Mouse (Mus musculus) layer of hippocampus, adult 9-11 months (tissue): ENCODE measurements around the gene H1fnt.

Experiments
- DNase-seq: peaks from one replicate; pipeline ENCODE4 v3.0.0; 2022

H1fnt gene

GRCm38 (mm10) chr15:98257193-98257592, at the start of gene H1fnt:
H1fnt (minus strand) TSS chr15:98257293.
- DNase-seq = no peak

GRCm38 (mm10) chr15:98295628-98296551, 38.8 kb upstream of the H1fnt start, which contains the start of gene Zfp641:
Zfp641 (minus strand) TSS chr15:98296161.
- peak; percentile 20 for DNase-seq

GRCm38 (mm10) chr15:98293651-98294050, 36.6 kb upstream of the H1fnt start:
- DNase-seq = no peak

GRCm38 (mm10) chr15:98288566-98288965, 31.5 kb upstream of the H1fnt start:
- no peak for DNase-seq

- no peak for DNase-seq
These were observed 29.3 kb upstream of the H1fnt start for GRCm38 (mm10) chr15:98286418-98286817.

GRCm38 (mm10) chr15:98257776-98258175, 683 bp upstream of the H1fnt start:
- no peak for DNase-seq

- DNase-seq = no peak
These were observed 822 bp downstream of the H1fnt start for GRCm38 (mm10) chr15:98256271-98256670.

- no peak for DNase-seq
These were observed 21.7 kb downstream of the H1fnt start for GRCm38 (mm10) chr15:98235442-98235841.

- no peak for DNase-seq
These were observed 22.7 kb downstream of the H1fnt start, which contains the start of gene Olfr286 for GRCm38 (mm10) chr15:98234350-98234749. Olfr286 (minus strand) TSS chr15:98234450.

GRCm38 (mm10) chr15:98226096-98226495, 31.0 kb downstream of the H1fnt start:
- DNase-seq = no peak

GRCm38 (mm10) chr15:98225610-98226009, 31.5 kb downstream of the H1fnt start:
- no peak for DNase-seq

- no peak for DNase-seq
These were observed 34.7 kb downstream of the H1fnt start for GRCm38 (mm10) chr15:98222377-98222776.

GRCm38 (mm10) chr15:98220877-98221276, 36.2 kb downstream of the H1fnt start, which contains the start of the genes Gm44579 and Olfr287:
Gm44579 (minus strand) TSS chr15:98220977.
Olfr287 (minus strand) TSS chr15:98221056.
- DNase-seq = peak; percentile 19

- DNase-seq = no peak
These were observed 43.0 kb downstream of the H1fnt start for GRCm38 (mm10) chr15:98214130-98214529.

- no peak for DNase-seq
These were observed 43.7 kb downstream of the H1fnt start for GRCm38 (mm10) chr15:98213336-98213870.

- no peak for DNase-seq
These were observed 47.4 kb downstream of the H1fnt start for GRCm38 (mm10) chr15:98209676-98210075.
